Mouse (Mus musculus): Measurements from ENCODE around the gene Ino80b.

The Ino80b gene

GRCm38 (mm10) chr6:83140044-83140443, 14.8 kb upstream of the Ino80b start:
- no peak for DNase-seq

GRCm38 (mm10) chr6:83138056-83138455, 12.8 kb upstream of the Ino80b start:
- peak; percentile 36 for DNase-seq

- peak; percentile 89 for DNase-seq
Measured at GRCm38 (mm10) chr6:83137576-83137950, 12.3 kb upstream of the Ino80b start.

GRCm38 (mm10) chr6:83136881-83137575, 11.8 kb upstream of the Ino80b start:
- DNase-seq: peak; percentile 70

GRCm38 (mm10) chr6:83136291-83136880, 11.2 kb upstream of the Ino80b start:
- DNase-seq: no peak

- DNase-seq: peak; percentile 80
Measured at GRCm38 (mm10) chr6:83135571-83136161, 10.4 kb upstream of the Ino80b start.

- DNase-seq: peak; percentile 77
Measured at GRCm38 (mm10) chr6:83134951-83135513, 9.8 kb upstream of the Ino80b start, which contains the start of gene Rtkn. Gene Rtkn (plus strand): TSS chr6:83135463.

- DNase-seq: peak; percentile 51
Measured at GRCm38 (mm10) chr6:83134226-83134625, 9.0 kb upstream of the Ino80b start.

GRCm38 (mm10) chr6:83132176-83132919, 7.1 kb upstream of the Ino80b start:
- peak; percentile 35 for DNase-seq

GRCm38 (mm10) chr6:83131469-83132034, 6.3 kb upstream of the Ino80b start:
- DNase-seq: peak; percentile 88

- DNase-seq: no peak
Measured at GRCm38 (mm10) chr6:83127419-83127818, 2.2 kb upstream of the Ino80b start.

- DNase-seq: peak; percentile 93
Measured at GRCm38 (mm10) chr6:83124851-83125312, 349 bp downstream of the Ino80b start.

- DNase-seq: no peak
Measured at GRCm38 (mm10) chr6:83122961-83123360, 2.3 kb downstream of the Ino80b start.

GRCm38 (mm10) chr6:83121863-83122710, 3.1 kb downstream of the Ino80b start:
- no peak for DNase-seq

- peak; percentile 99 for DNase-seq
Measured at GRCm38 (mm10) chr6:83120930-83121862, 4.0 kb downstream of the Ino80b start, which contains the start of gene Wbp1. Gene Wbp1 (minus strand): TSS chr6:83121559.

- peak; percentile 47 for DNase-seq
Measured at GRCm38 (mm10) chr6:83119734-83120051, 5.5 kb downstream of the Ino80b start.

GRCm38 (mm10) chr6:83118825-83119733, 6.2 kb downstream of the Ino80b start:
- no peak for DNase-seq

GRCm38 (mm10) chr6:83118369-83118768, 6.9 kb downstream of the Ino80b start:
- DNase-seq: no peak

- no peak for DNase-seq
Measured at GRCm38 (mm10) chr6:83117616-83118015, 7.6 kb downstream of the Ino80b start.

- DNase-seq: no peak
Measured at GRCm38 (mm10) chr6:83117165-83117438, 8.1 kb downstream of the Ino80b start.

All from kidney, adult 11 months (tissue).